Mouse (Mus musculus): ENCODE results near the gene Heatr9.

GRCm38 (mm10) chr11:83550186-83550632 is 28.2 kb upstream of the Heatr9 start:
- TF ChIP-seq CTCF (conservative IDR thresholded peaks at IDR 0.05; ENCODE audit: insufficient read depth, insufficient read length, low read depth, low read length) (no peak), POLR2A (IDR thresholded peaks at IDR 0.05; ENCODE audit: low read depth, low read length) (no peak)
